Mouse (Mus musculus) heart, embryonic 14.5 days (tissue): ENCODE results near the gene Noc4l. TPM values are rescaled to one million over a fixed set of nuclear protein-coding genes. Genes with fewer than 3 reads are reported as not detected.
A peak's percentile ranks its signal among the peaks of the same experiment; 100 is the strongest.

Experiments used
- ATAC-seq: fragments of 200-750 bp; cut with Nextera tagmentation; 2 replicates; pipeline ENCODE4 v1.8.0; 2017; ENCODE audit warnings: low read depth, moderate TSS enrichment; ENCODE audit not compliant: insufficient number of reproducible peaks, insufficient read depth, low FRiP score
- H3K27ac ChIP-seq, 2 experiments: fragments of 200-500 bp in 1 of 2; fragments of 300-500 bp in 1 of 2; sonication (generic) in 1 of 2; replicated peaks in 1 of 2; 2 replicates each; pipeline ENCODE4 v1.5.1; 2012 to 2014; ENCODE audit warnings: low read depth in 2 of 2, low read length in 2 of 2, control low read depth in 1 of 2, mild to moderate bottlenecking in 1 of 2, mixed read lengths in 1 of 2; ENCODE audit not compliant: control insufficient read depth in 1 of 2, insufficient read depth in 1 of 2
- H3K27me3 ChIP-seq: fragments of 300-500 bp; sonication (generic); 2 replicates; pipeline ENCODE4 v1.6.1; 2014; ENCODE audit warnings: mild to moderate bottlenecking, low read length, control low read depth; ENCODE audit not compliant: control insufficient read depth, insufficient read depth
- H3K36me3 ChIP-seq: fragments of 300-500 bp; sonication (generic); 2 replicates; pipeline ENCODE4 v1.6.1; 2014; ENCODE audit warnings: mild to moderate bottlenecking, control low read depth, low read length, mixed read lengths; ENCODE audit not compliant: control insufficient read depth, insufficient read depth
- H3K4me1 ChIP-seq, 2 experiments: fragments of 200-500 bp in 1 of 2; fragments of 300-500 bp in 1 of 2; sonication (generic) in 1 of 2; 2 replicates each; pipeline ENCODE4 v1.6.1; 2012 to 2014; ENCODE audit warnings: low read length in 2 of 2, control low read depth in 1 of 2, mixed read lengths in 1 of 2; ENCODE audit not compliant: control insufficient read depth in 2 of 2, insufficient read depth in 2 of 2
- H3K4me2 ChIP-seq: fragments of 300-500 bp; sonication (generic); 2 replicates; pipeline ENCODE4 v1.6.1; 2014; ENCODE audit warnings: mild to moderate bottlenecking, low read length
- H3K4me3 ChIP-seq, 2 experiments: fragments of 200-500 bp in 1 of 2; fragments of 300-500 bp in 1 of 2; sonication (generic) in 1 of 2; 2 replicates each; pipeline ENCODE4 v1.5.1; 2012 to 2014; ENCODE audit warnings: low read length in 2 of 2, mild to moderate bottlenecking in 2 of 2, control low read depth in 1 of 2, low read depth in 1 of 2, moderate library complexity in 1 of 2; ENCODE audit not compliant: control insufficient read depth in 1 of 2, insufficient read depth in 1 of 2
- H3K9ac ChIP-seq: fragments of 300-500 bp; sonication (generic); 2 replicates; pipeline ENCODE4 v1.6.1; 2014; ENCODE audit warnings: mild to moderate bottlenecking, low read length
- H3K9me3 ChIP-seq: fragments of 300-500 bp; sonication (generic); 2 replicates; pipeline ENCODE4 v1.6.1; 2016; ENCODE audit warnings: low read length, control low read depth; ENCODE audit not compliant: control insufficient read depth
- WGBS: fragments of 180-500 bp; shearing (Covaris S2); extraction: QIAGEN DNeasy Blood & Tissue Kit; methylation state at CpG from one replicate; pipeline ENCODE4 v1.1.7; 2014; 5-methylcytosine and 5-hydroxymethylcytosine counted together
- polyA plus RNA-seq: library from polyadenylated mRNA; unstranded; fragments of >200 nt; fragmentation: Nextera tagmentation; extraction: Ambion mirVana; gene quantifications from 2 replicates; pipeline ENCODE4 v1.2.1, GENCODE M21; 2014

Gene Noc4l
- polyA plus RNA-seq, 1 experiment from 2014 or later, result 27.5 TPM

DNA sequence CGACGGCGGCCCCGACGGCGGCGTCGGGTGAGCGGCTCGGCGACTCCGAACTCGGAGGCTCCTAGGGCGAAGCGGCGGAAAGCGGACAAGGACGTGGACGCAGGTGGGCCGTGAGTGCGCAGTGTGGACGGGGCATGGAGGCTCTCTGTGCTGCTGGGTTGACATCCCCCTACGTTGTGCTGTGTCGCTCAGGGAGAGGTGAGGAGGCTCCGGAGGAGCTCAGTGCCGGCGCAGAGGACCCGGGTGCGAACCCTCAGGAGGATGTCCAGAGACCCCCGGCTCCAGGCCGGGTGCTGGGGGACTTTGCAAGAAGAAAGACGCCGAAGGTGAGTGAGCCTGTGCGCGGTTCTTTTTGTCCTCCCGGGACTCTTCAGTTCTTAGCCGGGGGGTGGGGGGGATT, 469 bp upstream of the Noc4l start:
- no peaks in the 10 kb centered on the region for H3K27me3 ChIP-seq
- H3K4me3 ChIP-seq, result peak overlapping the region; percentile 84 to 95
- no peaks in the 10 kb centered on the region for H3K9me3 ChIP-seq
- peak overlapping the region; percentile 95 for H3K4me2 ChIP-seq
- H3K36me3 ChIP-seq, result peaks cover 72% of the 10 kb centered on the region
- 1% methylated on average over 36 of the region's 37 CpGs for WGBS
- peaks cover 5 to 6% of the 10 kb centered on the region in 2 experiments; a peak in 3 of 4 replicates for H3K4me1 ChIP-seq
- 0 out of 2 replicates have a peak, but pooled peaks have one; percentile 28 for ATAC-seq
- H3K27ac ChIP-seq, result no peak overlapping the region
- H3K9ac ChIP-seq, result peak overlapping the region; percentile 91

DNA sequence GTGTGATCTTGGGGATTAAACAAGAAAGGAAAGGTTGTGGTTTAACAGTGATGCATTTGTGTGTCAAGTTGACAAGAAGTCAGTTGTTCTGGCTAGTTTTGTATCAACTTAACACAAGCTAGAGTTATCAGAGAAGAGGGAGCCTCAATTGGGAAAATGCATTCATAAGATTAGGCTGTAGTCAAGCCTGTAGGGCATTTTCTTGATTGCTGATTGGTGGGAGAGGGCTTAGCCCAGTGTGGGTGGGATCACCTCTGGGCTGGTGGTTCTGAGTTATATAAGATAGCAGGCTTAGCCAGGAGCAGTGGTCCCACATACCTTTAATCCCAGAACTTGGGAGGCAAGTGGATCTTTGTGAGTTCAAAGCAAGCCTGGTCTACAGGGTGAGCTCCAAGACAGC, 6.8 kb downstream of the Noc4l start:
- Histone ChIP-seq H3K4me2 (no peak overlapping the region), H3K4me3 (no peak overlapping the region), H3K4me1 (no peaks in the 10 kb centered on the region), H3K27ac (no peak overlapping the region), H3K9ac (no peak overlapping the region), H3K9me3 (no peaks in the 10 kb centered on the region), H3K27me3 (no peaks in the 10 kb centered on the region), H3K36me3 (peaks cover 55% of the 10 kb centered on the region)
- no peak for ATAC-seq

DNA sequence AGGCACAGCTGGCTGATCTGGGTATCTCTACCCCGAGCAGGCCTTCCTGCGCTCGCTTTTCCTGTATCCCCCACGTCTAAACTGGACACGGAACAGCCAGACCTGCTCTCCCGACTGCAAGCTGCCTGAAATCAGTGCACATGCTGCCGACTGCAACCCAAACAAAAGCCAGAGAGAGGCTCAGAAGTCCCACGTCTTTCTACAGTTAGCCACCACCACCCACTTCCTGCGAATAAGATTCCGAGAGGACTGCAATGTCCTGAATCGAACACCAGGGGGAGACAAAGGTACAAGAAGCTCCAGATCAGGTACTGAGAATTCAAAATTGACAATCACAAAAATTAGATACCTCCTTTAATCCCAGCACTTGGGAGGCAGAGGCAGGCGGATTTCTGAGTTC, 13.8 kb downstream of the Noc4l start:
- no peaks in the 10 kb centered on the region for H3K4me1 ChIP-seq
- peak overlapping the region; percentile 58; the same call in 1 of the 2 replicates for H3K9ac ChIP-seq
- peak overlapping the region in 1 of 2 experiments; percentile 19; a peak in 2 of 4 replicates for H3K4me3 ChIP-seq
- H3K9me3 ChIP-seq, result no peaks in the 10 kb centered on the region
- H3K4me2 ChIP-seq, result peak overlapping the region; percentile 46
- 17% methylated on average over 12 of the region's 12 CpGs for WGBS
- ATAC-seq, result no peak
- no peak overlapping the region for H3K27ac ChIP-seq
- no peaks in the 10 kb centered on the region for H3K27me3 ChIP-seq
- no peaks in the 10 kb centered on the region for H3K36me3 ChIP-seq

DNA sequence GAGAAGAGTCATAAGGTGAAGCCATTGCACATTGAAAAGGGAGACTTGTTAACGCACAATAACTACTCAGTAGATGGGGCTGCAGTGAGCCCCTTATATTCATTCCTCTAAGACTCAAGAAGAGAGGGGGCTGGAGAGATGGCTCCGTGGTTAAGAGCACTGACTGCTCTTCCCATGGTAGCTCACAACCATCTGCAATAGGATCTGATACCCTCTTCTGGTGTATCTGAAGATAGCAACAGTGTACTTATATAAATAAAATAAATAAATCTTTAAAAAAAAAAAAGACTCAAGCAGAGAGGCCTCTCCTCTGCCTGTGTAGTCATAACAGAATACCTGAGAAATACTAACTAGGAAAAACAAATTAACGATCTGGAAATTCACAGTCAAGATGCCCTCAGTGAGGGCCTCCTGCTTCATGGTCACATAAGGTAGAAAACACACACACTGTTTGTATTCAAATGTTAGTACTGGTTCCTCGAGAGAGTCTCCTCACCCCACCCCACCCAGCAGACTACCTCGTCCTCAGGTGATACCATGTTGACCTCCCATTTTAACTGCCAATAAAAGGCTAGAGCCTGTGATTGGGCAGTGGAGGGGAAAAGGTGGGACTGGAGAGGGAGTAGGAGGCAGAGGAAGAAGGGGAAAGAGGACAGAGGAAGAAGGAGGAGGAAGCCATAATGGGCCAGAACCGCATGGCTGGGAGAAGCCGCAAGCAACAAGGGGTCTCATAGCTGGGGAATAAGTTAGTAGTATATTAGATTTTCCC, 14.7 kb downstream of the Noc4l start:
- H3K36me3 ChIP-seq, result no peaks in the 10 kb centered on the region
- H3K9me3 ChIP-seq, result no peaks in the 10 kb centered on the region
- no peak overlapping the region for H3K4me3 ChIP-seq
- H3K27me3 ChIP-seq, result no peaks in the 10 kb centered on the region
- no peak for ATAC-seq
- no peaks in the 10 kb centered on the region for H3K4me1 ChIP-seq
- no peak overlapping the region for H3K4me2 ChIP-seq
- no peak overlapping the region for H3K9ac ChIP-seq
- H3K27ac ChIP-seq, result no peak overlapping the region
- WGBS, result 71% methylated on average over 7 of the region's 7 CpGs

DNA sequence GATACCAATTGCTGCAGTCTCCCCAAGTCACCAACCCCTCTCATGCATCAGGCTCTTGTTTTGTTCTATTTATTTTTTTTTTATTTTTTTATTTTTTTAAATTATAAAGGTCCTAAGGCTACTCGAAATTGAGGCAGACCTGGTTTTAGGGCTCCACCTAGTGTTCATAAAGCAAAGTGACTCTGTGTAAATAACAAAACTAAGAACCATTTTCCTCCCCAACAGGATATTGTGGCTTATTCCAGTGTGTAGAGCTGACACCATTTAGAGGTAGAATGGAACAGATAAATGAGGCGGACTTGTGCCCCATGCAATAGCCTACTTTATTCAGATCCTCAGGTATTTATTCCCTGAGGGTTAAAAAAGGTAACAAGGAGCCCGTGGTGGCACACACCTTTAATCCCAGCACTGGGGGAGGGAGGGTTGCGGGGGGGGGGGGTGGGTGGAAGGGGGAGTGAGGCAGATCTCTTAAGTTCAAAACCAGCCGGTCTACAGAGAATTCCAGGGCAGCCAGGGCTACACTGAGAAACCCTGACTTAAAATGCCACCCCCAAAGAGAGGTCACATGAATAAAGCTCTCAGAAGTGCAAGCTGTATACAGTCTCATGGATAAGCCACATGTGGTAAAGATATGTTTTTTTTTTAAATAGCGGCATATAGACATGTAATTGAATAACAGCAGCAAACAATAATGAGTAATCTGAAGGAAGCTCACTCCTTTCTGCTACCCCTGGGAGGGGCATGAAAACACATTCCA, 17.1 kb downstream of the Noc4l start:
- no peaks in the 10 kb centered on the region for H3K36me3 ChIP-seq
- H3K9me3 ChIP-seq, result no peaks in the 10 kb centered on the region
- no peak overlapping the region for H3K27ac ChIP-seq
- no peak for ATAC-seq
- no peaks in the 10 kb centered on the region for H3K27me3 ChIP-seq
- no peak overlapping the region for H3K9ac ChIP-seq
- no peak overlapping the region for H3K4me3 ChIP-seq
- 32% methylated on average over 6 of the region's 6 CpGs for WGBS
- no peak overlapping the region for H3K4me2 ChIP-seq
- H3K4me1 ChIP-seq, result no peaks in the 10 kb centered on the region

DNA sequence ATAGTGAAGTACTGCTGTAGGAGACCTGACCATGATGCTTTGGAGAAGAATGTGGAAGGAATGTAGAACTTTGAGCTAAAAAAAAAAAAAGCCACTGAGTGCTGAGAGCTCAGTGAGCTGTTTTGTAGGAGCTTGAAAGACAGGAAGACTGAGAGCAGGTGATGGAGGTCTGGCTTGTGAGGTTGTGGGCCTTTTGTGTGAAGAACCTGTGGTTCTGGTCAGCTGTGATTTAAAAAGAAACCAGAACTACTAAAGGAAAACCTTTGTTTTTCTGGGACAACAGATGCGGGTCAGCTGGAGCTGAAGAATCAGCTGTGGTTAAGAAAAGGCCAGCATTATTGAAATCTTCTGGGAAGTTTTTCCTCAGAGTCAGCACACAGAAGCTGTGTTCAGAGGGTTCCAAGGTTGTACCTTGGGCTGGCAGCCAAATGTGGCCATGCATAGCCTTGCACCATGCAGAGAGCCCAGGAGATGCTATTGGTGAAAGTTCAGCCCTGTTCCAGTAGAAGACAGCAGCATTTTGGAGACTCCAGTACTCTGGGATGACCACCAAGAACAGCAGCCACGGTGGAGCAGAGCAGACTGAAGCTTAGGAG, 23.6 kb downstream of the Noc4l start:
- Histone ChIP-seq H3K4me2 (no peak overlapping the region), H3K27me3 (peaks cover 21% of the 10 kb centered on the region), H3K4me1 (no peaks in the 10 kb centered on the region), H3K9ac (no peak overlapping the region), H3K36me3 (no peaks in the 10 kb centered on the region), H3K9me3 (no peaks in the 10 kb centered on the region), H3K4me3 (no peak overlapping the region), H3K27ac (no peak overlapping the region)
- no peak for ATAC-seq
- WGBS, result 75% methylated on average over 2 of the region's 2 CpGs

DNA sequence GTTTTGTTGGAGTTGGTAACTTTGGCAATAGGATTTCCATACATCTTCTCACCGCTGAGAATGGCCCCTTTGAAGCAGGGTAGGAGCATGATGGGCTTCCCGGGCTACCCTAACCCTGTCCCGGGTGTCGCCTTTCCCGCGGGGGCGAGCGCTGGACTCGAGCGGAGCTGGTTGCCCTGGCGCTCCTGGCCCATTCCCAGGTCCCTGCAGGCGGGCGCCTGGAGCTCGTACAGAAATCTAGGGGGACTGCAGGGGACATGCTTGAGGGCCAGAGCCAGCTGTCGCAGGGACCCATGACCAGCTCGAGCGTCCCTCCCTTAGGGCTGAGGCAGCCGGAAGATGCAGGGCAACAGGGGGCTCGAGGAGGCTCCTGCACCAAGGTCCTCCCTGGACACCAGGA, 25.1 kb downstream of the Noc4l start:
- Histone ChIP-seq H3K27me3 (peaks cover 21% of the 10 kb centered on the region), H3K36me3 (no peaks in the 10 kb centered on the region), H3K4me1 (no peaks in the 10 kb centered on the region), H3K4me2 (no peak overlapping the region), H3K27ac (no peak overlapping the region), H3K4me3 (no peak overlapping the region), H3K9ac (no peak overlapping the region), H3K9me3 (no peaks in the 10 kb centered on the region)
- ATAC-seq, result no peak
- 11% methylated on average over 19 of the region's 19 CpGs for WGBS
